Mouse (Mus musculus): Measurements from ENCODE around the gene Dtnb.

Gene Dtnb

DNA sequence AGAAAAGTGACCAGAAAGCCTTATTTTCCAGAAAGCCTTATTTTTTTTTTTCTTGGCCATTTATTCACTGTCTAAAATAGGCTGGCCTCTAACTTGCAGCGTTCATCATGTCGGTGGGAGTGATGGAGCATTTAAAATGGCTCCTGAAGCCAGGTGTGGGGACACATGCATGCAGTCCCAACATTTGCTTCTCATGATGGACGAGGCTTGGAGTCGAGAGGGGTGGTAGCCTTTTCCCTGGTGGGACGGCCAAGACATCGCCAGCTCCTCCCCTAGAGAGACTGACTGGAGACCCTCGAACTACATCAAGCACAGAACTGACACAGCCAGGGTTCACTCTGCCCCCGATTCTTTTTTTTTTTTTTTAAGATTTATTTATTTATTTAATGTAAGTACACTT lies 220.1 kb downstream of the Dtnb start:
- no peak for DNase-seq (ENCODE audit: extremely low read depth, low read depth, low spot score)

GRCm38 (mm10) chr12:3795569-3795968 lies 223.4 kb downstream of the Dtnb start:
- DNase-seq (ENCODE audit: extremely low read depth, low read depth, low spot score), result no peak

GRCm38 (mm10) chr12:3799551-3799950 lies 227.4 kb downstream of the Dtnb start:
- no peak for DNase-seq (ENCODE audit: extremely low read depth, low read depth, low spot score)

DNA sequence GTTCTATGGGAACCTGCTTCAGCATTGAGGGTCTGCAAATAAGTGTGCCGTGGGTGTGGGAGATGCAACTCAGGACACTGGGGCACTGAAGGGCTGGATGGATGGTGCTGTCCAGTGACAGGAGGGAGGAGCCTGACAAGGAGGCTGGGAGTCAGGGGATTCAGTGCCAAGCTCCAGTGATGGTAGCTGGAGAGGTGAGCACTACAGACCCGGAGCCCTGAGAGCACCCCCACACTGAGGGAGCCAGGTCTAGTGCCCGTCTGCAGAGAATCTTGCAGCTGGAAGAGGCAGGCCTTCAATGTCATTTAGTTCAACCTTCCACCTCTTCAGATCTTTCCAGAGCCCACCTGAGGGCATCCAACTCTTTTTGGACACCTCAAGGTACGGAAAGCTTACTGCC lies 233.7 kb downstream of the Dtnb start, which contains the start of gene Dnmt3a:
Gene Dnmt3a, plus strand, starts transcription at position 156 of the 400 bp plus-strand sequence.
- no peak for DNase-seq (ENCODE audit: extremely low read depth, low read depth, low spot score)

- DNase-seq (ENCODE audit: extremely low read depth, low read depth, low spot score), result no peak
Observed at GRCm38 (mm10) chr12:3806271-3806684, 234.1 kb downstream of the Dtnb start.

DNA sequence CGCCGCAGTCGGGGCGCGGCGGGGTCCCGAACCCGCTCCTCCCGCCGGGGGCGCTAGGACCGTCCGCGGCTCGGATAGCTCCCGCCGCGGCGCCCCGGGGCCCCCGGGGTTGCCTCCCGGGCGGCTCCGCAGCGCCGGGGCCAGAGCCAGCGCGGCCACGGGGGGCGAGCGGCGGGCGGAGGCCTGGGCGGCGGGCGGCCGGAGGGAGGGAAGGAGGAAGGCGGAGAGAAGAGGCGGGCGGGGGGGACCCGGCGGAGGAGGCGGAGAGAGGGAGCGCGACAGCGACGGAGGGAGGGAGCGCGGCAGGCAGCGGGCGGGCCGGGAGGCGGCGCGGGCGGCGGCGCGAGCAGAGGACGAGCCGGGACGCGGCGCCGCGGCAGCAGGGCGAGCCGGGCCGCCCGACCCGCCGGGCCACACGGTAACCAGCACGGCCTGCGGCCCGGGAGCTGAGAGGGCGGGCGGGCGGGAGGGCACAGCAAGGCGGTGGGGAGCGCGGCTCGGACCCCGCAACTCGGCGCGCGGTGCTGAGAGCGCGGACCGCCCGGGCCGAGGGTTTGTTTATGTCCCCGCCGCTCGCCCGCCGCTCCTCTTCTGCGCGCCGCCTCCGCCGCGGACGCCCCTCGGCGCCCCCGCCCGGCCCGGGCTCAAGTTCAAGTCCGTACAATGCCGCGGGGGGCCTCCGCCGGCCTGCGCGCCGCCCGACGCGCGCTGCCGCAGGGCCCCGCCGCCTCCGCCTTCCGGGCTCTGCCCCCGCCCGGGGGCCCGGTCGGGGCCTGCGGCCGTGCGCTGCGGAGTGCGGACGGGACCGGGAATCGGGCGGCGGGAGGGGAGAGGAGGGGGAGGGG lies 234.7 kb downstream of the Dtnb start:
- no peak for DNase-seq (ENCODE audit: extremely low read depth, low read depth, low spot score)

DNA sequence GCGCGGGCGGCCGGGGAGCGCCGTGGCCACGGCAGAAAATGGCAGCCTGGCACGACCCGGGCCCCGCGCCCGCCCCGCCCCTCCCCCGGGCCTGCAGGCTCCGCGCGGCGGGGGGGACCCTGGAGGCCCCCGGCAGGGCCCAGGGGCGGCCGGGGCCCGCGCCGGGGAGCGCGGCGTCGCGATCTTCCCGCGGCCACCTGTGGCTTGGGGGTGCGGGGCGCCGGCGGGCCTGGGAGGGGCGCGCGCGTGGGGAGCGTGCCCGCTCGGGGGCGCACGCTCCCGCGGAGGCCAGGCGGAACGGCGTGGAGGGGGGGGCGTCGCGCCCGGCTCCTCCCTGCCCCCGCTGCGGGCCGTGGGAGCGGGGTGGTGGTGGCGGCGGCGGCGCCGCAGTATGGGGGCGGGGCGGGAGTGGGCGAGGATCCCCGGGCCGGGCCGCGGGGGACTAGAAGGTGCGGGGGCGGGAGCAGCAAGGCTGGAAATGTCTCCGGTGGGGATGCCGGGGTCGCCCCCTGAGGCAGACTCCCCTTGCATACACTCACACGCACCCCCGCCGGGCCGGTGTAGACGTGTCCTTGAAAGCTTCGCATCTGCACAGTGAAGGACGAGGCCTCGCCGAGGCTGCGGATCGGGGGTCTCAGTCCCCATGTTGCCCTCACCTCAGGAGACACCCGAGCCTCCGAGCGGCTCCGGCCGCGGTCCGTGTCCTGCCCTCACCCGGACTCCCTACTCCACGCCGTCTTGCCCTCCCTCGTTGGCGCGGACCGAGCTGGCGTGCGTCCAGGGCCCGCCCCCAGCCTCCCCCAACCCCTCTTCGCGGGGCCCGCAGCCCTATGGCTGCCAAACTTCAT lies 235.6 kb downstream of the Dtnb start:
- DNase-seq (ENCODE audit: extremely low read depth, low read depth, low spot score), result no peak

DNA sequence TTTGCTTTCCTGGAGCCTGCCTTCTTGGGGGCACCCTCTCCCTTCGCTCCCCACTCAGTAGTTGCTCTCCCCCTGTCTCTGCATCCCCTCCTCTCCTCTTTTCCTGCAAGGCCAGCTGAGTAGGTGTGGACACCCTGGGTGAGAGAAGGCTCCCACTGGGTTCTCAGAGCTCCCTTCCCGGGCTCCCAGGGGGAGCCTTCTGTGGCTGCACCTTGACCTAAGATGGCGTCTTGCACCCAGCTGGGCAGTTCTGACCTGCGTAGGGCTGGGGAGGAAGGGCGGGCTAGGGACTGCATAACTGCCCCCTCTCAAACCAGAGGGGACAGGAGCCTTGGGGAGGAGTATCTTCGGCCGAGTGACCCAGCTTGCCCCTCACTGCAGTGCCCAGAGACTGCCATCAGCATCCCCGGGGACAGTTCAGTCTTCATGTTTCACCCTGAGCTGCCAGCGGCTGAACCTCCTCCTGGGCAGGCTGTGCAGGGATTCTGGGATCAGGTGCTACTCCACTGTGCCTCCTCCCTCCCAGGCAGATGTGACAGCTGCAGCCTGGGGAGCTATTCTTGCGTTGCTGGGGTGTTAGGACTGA lies 236.3 kb downstream of the Dtnb start:
- no peak for DNase-seq (ENCODE audit: extremely low read depth, low read depth, low spot score)

DNA sequence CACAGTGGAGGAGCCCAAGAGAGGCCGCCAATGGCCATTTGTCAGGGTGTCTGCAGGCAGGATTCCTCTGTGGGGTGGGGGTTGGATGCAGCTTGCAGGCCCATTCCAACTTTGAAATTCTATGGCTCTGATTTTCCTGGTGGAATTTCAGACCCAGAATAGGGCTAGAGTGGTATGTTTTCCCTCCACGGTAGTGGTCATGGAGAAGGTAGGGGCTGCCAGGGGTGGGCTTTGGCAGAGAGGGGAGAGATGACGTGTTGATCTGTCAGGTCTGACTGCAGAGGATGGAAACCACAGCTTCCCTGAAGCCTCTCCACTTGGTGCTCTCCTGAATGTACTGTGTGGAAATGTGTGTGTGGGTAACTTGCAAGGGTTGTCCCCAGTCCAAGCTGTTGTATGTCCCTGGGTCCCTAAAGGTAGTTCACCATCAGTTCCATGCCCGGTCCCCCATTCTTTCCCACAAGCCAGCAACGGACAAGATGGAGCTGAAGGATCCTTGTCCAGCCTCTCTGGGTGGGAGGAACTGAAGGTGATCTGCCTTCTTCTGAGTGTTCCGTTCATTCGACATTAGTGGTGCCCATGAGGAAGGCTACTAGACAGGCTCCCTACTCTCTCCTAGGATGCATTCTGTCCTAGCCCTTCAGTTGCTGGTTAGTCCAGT lies 237.5 kb downstream of the Dtnb start:
- DNase-seq (ENCODE audit: extremely low read depth, low read depth, low spot score), result no peak

DNA sequence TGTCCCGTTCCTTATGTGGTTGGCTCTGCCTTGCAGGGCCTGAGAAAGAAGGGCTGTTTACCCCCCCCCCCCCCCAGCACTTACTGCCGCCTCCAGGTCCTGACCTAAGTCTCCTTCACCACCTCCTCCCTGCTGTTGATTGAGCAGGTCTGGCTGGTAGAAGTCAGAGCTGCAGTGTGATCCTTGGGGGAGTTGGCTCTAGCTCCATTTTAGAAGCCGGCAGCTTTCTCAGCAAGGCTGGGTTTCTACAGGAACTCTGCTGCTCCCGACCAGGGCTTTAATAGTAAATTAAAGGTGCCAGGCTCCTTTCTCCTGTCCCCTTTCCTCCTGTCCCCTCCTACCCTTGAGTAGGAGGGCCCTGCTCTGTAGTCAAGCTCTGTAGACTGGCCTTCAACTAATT lies 238.3 kb downstream of the Dtnb start:
- no peak for DNase-seq (ENCODE audit: extremely low read depth, low read depth, low spot score)

DNA sequence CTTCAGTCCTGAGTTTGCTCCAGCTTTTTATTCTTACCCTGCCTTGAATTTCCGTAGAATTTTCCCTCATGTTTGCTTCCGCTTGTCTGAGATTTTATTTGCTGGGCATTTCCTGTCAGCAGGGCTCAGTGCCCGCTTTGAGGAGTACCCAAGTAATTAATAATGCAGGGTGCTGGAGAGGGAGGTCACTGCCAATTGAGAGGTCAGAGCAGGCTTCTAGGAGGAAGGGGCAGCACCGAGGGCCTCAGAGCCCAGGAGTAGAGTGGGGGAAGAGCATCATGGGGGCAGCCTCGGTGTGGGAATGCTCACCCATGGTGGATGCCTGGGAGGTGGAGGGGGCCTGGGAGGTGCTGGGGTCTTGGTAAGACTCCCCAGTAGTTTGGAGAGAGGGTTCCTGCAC lies 239.4 kb downstream of the Dtnb start:
- no peak for DNase-seq (ENCODE audit: extremely low read depth, low read depth, low spot score)

GRCm38 (mm10) chr12:3812251-3812650 lies 240.1 kb downstream of the Dtnb start:
- no peak for DNase-seq (ENCODE audit: extremely low read depth, low read depth, low spot score)

DNA sequence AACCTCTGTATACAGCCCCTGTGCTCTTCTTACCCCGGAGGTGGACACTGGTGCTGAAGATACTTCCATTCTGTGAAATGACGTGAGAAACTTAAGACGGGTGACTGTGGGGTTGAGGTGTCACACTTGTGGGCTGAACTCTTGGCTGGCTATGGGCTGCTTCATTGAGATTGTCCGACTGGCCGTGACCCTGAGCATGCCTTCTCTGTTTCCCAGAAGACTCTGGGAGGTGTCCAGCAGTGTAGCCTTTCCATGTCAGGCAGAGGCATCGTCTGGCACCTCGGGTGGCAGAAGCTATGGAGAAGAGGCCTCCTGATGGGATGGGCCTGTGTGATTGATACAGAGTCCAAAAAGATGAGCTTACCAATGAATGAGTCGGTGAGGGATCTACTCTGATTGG lies 241.0 kb downstream of the Dtnb start:
- DNase-seq (ENCODE audit: extremely low read depth, low read depth, low spot score), result no peak

DNA sequence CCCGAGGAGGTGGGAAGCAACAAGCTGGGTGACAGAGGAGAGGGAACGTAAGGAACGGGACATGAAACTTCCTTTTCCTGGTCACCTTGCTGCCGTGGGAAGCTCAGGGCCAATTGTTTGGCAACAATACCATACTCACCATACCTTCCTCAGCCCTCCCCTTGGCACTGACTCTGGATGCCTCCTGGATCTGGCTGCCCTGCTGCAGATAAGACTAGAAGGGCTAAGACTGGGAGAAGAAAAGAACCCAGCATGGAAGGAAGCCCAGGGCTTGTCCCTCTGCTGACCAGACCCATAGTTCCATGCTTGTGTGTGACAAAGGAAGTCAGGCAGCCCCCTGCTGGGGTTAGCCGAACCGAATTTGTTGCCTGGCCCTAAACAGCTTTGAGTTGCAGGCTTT lies 243.2 kb downstream of the Dtnb start:
- no peak for DNase-seq (ENCODE audit: extremely low read depth, low read depth, low spot score)

GRCm38 (mm10) chr12:3817033-3817432 lies 244.9 kb downstream of the Dtnb start:
- no peak for DNase-seq (ENCODE audit: extremely low read depth, low read depth, low spot score)

GRCm38 (mm10) chr12:3817566-3817965 lies 245.4 kb downstream of the Dtnb start:
- DNase-seq (ENCODE audit: extremely low read depth, low read depth, low spot score), result no peak

- DNase-seq (ENCODE audit: extremely low read depth, low read depth, low spot score), result no peak
Observed at GRCm38 (mm10) chr12:3819899-3820298, 247.7 kb downstream of the Dtnb start.

GRCm38 (mm10) chr12:3823408-3823807 lies 251.2 kb downstream of the Dtnb start:
- no peak for DNase-seq (ENCODE audit: extremely low read depth, low read depth, low spot score)

DNA sequence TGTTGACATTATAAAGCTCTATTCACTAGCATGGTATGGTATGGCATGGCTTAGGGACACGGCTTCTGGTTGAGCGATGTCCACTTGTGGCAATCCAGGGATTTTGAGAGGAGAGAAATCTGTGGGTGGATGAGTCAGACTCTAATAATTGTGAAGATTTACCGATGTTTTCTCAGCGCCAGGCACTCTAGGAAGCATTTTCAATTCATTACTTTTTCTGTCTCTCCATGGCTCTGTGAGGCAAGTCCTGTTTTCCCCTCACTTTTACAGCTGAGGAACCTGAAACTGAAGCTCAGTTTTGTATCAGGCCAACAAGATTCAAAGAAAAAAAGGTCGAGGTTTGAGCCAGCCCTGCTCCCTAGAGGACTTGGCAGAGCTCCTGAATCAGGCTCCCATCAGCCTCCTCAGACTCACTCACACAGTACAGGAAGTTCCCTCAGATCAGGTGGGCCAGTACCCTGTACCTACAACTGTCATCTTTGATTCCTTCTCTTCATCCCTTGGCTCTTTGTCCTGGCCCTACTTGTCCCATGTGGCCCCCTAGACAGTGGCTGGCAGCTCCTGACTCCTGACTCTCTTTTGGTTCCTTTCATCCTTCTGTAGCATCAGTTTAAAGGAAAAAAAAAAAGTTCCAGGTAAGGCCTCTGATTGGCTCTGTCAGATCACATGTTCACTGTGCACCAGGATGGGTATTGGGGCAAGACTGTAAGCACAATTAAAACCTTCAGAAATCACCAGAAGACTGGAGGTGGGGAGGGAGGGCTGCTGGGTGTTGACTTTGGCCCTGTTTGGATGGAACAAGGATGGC lies 252.9 kb downstream of the Dtnb start:
- no peak for DNase-seq (ENCODE audit: extremely low read depth, low read depth, low spot score)

DNA sequence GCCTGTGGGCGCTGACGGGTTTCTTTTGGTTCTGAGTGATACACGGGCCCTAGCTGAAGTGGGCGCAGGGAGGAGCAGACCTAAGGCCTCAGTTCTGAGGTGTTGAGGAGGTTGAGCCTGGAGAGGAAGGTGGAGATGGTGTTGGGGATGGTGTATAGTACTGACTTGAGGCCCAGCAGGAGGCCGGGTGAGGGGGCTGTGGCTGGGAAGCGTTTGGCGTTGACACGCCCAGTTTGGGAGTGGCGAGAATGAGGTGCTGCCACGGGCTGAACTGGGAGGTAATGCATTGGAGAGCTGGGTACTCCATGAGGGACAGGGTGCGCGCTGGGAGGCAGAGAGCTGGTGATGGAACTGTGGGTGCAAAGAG lies 253.5 kb downstream of the Dtnb start:
- no peak for DNase-seq (ENCODE audit: extremely low read depth, low read depth, low spot score)
